38 mouse cellular contexts compared by ENCODE assay signal in genomic region chr5:30161836-30162235, GRCm38 (mm10). TPM values are rescaled to one million over a fixed set of nuclear protein-coding genes. Genes with fewer than 3 reads are reported as not detected.
"Had no signal": no experiment of that assay in that cellular context is flagged by ENCODE, and none has a peak within 500 bp of the region (broad histone marks: within the 10 kb centered on the region; RNA-seq: fewer than 3 reads in every experiment).

No protein-coding gene starts in this region.

- H3K4me2 ChIP-seq: heart, embryonic 11.5 days; heart, embryonic 13.5 days; heart, embryonic 15.5 days; hindbrain, embryonic 13.5 days; hindbrain, embryonic 15.5 days; limb, embryonic 12.5 days; liver, embryonic 11.5 days; liver, embryonic 13.5 days; liver, embryonic 15.5 days had no signal

- H3K27me3 ChIP-seq: heart, embryonic 13.5 days; heart, embryonic 15.5 days; hindbrain, embryonic 13.5 days; hindbrain, embryonic 15.5 days; limb, embryonic 12.5 days; liver, embryonic 13.5 days; liver, embryonic 15.5 days had no signal

- H3K9me3 ChIP-seq: heart, embryonic 13.5 days; heart, embryonic 15.5 days; hindbrain, embryonic 13.5 days; hindbrain, embryonic 15.5 days; limb, embryonic 10.5 days; limb, embryonic 12.5 days; liver, embryonic 13.5 days; liver, embryonic 15.5 days had no signal

- ATAC-seq: hindbrain, postnatal 0 days; liver, postnatal 0 days had no signal

- H3K4me3 ChIP-seq: heart, embryonic 13.5 days; heart, embryonic 15.5 days; hindbrain, embryonic 13.5 days; hindbrain, embryonic 15.5 days; layer of hippocampus, adult 2 months; limb, embryonic 10.5 days; limb, embryonic 12.5 days; liver, embryonic 13.5 days; liver, embryonic 15.5 days had no signal

- DNase-seq: gastrocnemius, postnatal 10 days; gastrocnemius, postnatal 25 days; heart, adult 11 months; heart, postnatal 14 days; heart, postnatal 36 days; kidney, adult 18-20 months; kidney, adult 8-10 months; kidney, postnatal 10 days; kidney, postnatal 25 days; kidney, postnatal 4 days; liver; liver, embryonic 13.5 days; liver, postnatal 0 days had no signal

- H3K4me1 ChIP-seq: limb, embryonic 10.5 days; limb, embryonic 12.5 days had no signal

- H3K9ac ChIP-seq: heart, embryonic 13.5 days; heart, embryonic 15.5 days; hindbrain, embryonic 13.5 days; hindbrain, embryonic 15.5 days; limb, embryonic 12.5 days; liver, embryonic 13.5 days; liver, embryonic 15.5 days; liver, postnatal 0 days had no signal

- H3K27ac ChIP-seq: heart, embryonic 13.5 days; heart, embryonic 15.5 days; hindbrain, embryonic 13.5 days; hindbrain, embryonic 15.5 days; hindbrain, postnatal 0 days; layer of hippocampus, adult 2 months; limb, embryonic 10.5 days; limb, embryonic 12.5 days; liver, embryonic 13.5 days; liver, embryonic 15.5 days had no signal

RNA-seq across cellular contexts. Expression of gene Adgrf3, which starts 43.7 kb away (rescaled TPM):
- total RNA-seq: gastrocnemius, adult 18-20 months; gastrocnemius, postnatal 10 days; gastrocnemius, postnatal 25 days; hematopoietic stem cell, adult 5-6 weeks; layer of hippocampus, adult 2 months; layer of hippocampus, postnatal 10 days; layer of hippocampus, postnatal 25 days; left cerebral cortex, adult 8-10 months; left cerebral cortex, postnatal 10 days; left cerebral cortex, postnatal 36 days had no signal
- polyA plus RNA-seq: hindbrain, embryonic 11.5 days; hindbrain, embryonic 13.5 days; hindbrain, embryonic 15.5 days; hindbrain, postnatal 0 days; limb, embryonic 10.5 days; limb, embryonic 12.5 days; liver, embryonic 11.5 days; liver, embryonic 13.5 days; liver, embryonic 15.5 days; liver, postnatal 0 days had no signal

RNA-seq across cellular contexts. Expression of gene 3110082J24Rik, which starts 56.0 kb away (rescaled TPM):
- total RNA-seq: gastrocnemius, adult 18-20 months; gastrocnemius, postnatal 10 days; gastrocnemius, postnatal 25 days; heart, postnatal 14 days; heart, postnatal 36 days; hematopoietic stem cell, adult 5-6 weeks had no signal
- polyA plus RNA-seq: gonadal fat pad, adult 2 months; heart, embryonic 11.5 days; heart, embryonic 13.5 days; heart, embryonic 15.5 days; heart, postnatal 0 days; intestine, embryonic 14.5 days; kidney, embryonic 14.5 days; kidney, embryonic 16.5 days; limb, embryonic 10.5 days; limb, embryonic 12.5 days; limb, embryonic 14.5 days; liver, embryonic 11.5 days; liver, embryonic 13.5 days; liver, embryonic 15.5 days; liver, postnatal 0 days had no signal

RNA-seq across cellular contexts. Expression of gene Garem2, which starts 56.9 kb away (rescaled TPM):
- total RNA-seq: gastrocnemius, adult 18-20 months; gastrocnemius, postnatal 25 days; hematopoietic stem cell, adult 5-6 weeks had no signal
